Mouse (Mus musculus): ENCODE measurements around the gene Krt76. TPM values are rescaled to one million over a fixed set of nuclear protein-coding genes. Genes with fewer than 3 reads are reported as not detected.

Krt76 gene
- not detected in 2 replicates for polyA plus RNA-seq (2012)

GRCm38 (mm10) chr15:101892820-101893219 is at the start of gene Krt76:
Krt76 (minus strand) TSS chr15:101892920.

GRCm38 (mm10) chr15:101940274-101940829 is 47.6 kb upstream of the Krt76 start, which contains the start of gene Krt79:
Krt79 (minus strand) TSS chr15:101940324.

DNA sequence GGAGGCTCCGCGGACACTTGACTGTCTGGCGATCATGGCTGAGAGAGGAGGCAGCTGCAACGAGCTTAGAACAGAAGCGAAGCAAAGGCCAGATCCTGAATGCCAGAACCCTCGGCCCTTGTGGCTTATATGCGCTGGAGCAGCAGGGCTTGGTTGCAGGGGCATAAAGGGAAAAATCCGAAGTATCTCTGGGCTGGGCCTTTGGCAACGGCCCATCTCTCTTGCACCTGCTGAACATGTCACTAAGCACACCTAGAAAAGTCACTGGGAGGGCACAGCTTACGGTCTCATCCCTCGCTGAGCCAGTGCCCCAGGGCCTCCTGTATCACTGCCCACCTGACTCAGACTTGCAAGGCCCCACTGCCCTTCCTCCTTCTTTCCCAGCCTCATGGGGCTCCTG is 31.9 kb upstream of the Krt76 start, which contains the start of gene Krt4:
Gene Krt4 (minus strand): TSS at position 101 of the 400 bp plus-strand sequence.

GRCm38 (mm10) chr15:101869431-101869830 is 23.3 kb downstream of the Krt76 start, which contains the start of gene Krt77:
Krt77 (minus strand) TSS chr15:101869705.

GRCm38 (mm10) chr15:101850694-101851093 is 42.0 kb downstream of the Krt76 start, which contains the start of gene Krt1:
Krt1 (minus strand) TSS chr15:101850794.

Other genes starting within 250 kb of the Krt76 start
- not detected in 2 replicates for gene Gm5478, start 245.5 kb downstream of the Krt76 start, polyA plus RNA-seq (2012)
- not detected in 2 replicates for gene Krt6b, start 212.6 kb downstream of the Krt76 start, polyA plus RNA-seq (2012)
- not detected in 2 replicates for gene Krt6a, start 198.6 kb downstream of the Krt76 start, polyA plus RNA-seq (2012)
- not detected in 2 replicates for gene Krt5, start 180.0 kb downstream of the Krt76 start, polyA plus RNA-seq (2012)
- not detected in 2 replicates for gene Krt71, start 149.8 kb downstream of the Krt76 start, polyA plus RNA-seq (2012)
- not detected in 2 replicates for gene Krt72, start 106.5 kb downstream of the Krt76 start, polyA plus RNA-seq (2012)
- gene Krt73, start 90.6 kb downstream of the Krt76 start, polyA plus RNA-seq (2012): not detected in 2 replicates
- not detected in 2 replicates for gene Krt2, start 74.8 kb downstream of the Krt76 start, polyA plus RNA-seq (2012)
- 0.03 TPM in 1 of 2 replicates, not detected in the other for gene Krt1, start 42.1 kb downstream of the Krt76 start, polyA plus RNA-seq (2012)
- not detected in 2 replicates for gene Krt77, start 23.2 kb downstream of the Krt76 start, polyA plus RNA-seq (2012)
- gene Krt4, start 31.8 kb upstream of the Krt76 start, polyA plus RNA-seq (2012): not detected in 2 replicates
- not detected in 2 replicates for gene Krt79, start 47.4 kb upstream of the Krt76 start, polyA plus RNA-seq (2012)
- 0.02 TPM in 1 of 2 replicates, not detected in the other for gene Krt78, start 61.4 kb upstream of the Krt76 start, polyA plus RNA-seq (2012)
- 0.56 and 0.59 TPM in 2 replicates for gene Krt8, start 111.6 kb upstream of the Krt76 start, polyA plus RNA-seq (2012)
- 16.0 and 21.4 TPM in 2 replicates for gene Krt18, start 135.3 kb upstream of the Krt76 start, polyA plus RNA-seq (2012)
- gene Eif4b, start 180.9 kb upstream of the Krt76 start, polyA plus RNA-seq (2012): 249 and 350 TPM in 2 replicates
- gene Tns2, start 207.5 kb upstream of the Krt76 start, polyA plus RNA-seq (2012): 0.34 and 0.73 TPM in 2 replicates
- gene Spryd3, start 243.3 kb upstream of the Krt76 start, polyA plus RNA-seq (2012): 19.3 and 22.6 TPM in 2 replicates

Data from megakaryocyte-erythroid progenitor cell, adult 5 weeks (primary cell).